Mouse (Mus musculus) midbrain, embryonic 13.5 days (tissue): ENCODE results near the gene Icam2. TPM values are rescaled to one million over a fixed set of nuclear protein-coding genes. Genes with fewer than 3 reads are reported as not detected.
"Not testable (repeated sequence)": the region's sequence is repeated elsewhere in the genome, so short reads cannot be mapped to it uniquely, and the experiment has no call there.

Experiments
- ATAC-seq: fragments of 200-750 bp; cut with Nextera tagmentation; 2 replicates; pipeline ENCODE4 v1.8.0; 2017; ENCODE audit warnings: mild to moderate bottlenecking, moderate TSS enrichment, moderate library complexity
- H3K27ac ChIP-seq: fragments of 300-500 bp; sonication (generic); 2 replicates; pipeline ENCODE4 v1.5.1; 2015; ENCODE audit warnings: inconsistent platforms, mild to moderate bottlenecking, moderate library complexity
- H3K27me3 ChIP-seq: fragments of 300-500 bp; sonication (generic); 2 replicates; pipeline ENCODE4 v1.6.1; 2015; ENCODE audit warnings: mild to moderate bottlenecking, inconsistent platforms
- H3K36me3 ChIP-seq: fragments of 300-500 bp; sonication (generic); 2 replicates; pipeline ENCODE4 v1.6.1; 2015; ENCODE audit warnings: mild to moderate bottlenecking, inconsistent platforms
- H3K4me1 ChIP-seq: fragments of 300-500 bp; sonication (generic); replicated peaks from 2 replicates; pipeline ENCODE4 v1.6.1; 2015; ENCODE audit warnings: inconsistent platforms
- H3K4me2 ChIP-seq: fragments of 300-500 bp; sonication (generic); replicated peaks from 2 replicates; pipeline ENCODE4 v1.6.1; 2015; ENCODE audit warnings: moderate library complexity, mild to moderate bottlenecking, inconsistent platforms
- H3K4me3 ChIP-seq: fragments of 300-500 bp; sonication (generic); replicated peaks from 2 replicates; pipeline ENCODE4 v1.5.1; 2015; ENCODE audit warnings: mild to moderate bottlenecking, inconsistent platforms
- H3K9ac ChIP-seq: fragments of 300-500 bp; sonication (generic); replicated peaks from 2 replicates; pipeline ENCODE4 v1.6.1; 2015; ENCODE audit warnings: mild to moderate bottlenecking, inconsistent platforms
- H3K9me3 ChIP-seq: fragments of 300-500 bp; sonication (generic); 2 replicates; pipeline ENCODE4 v1.6.1; 2016; ENCODE audit warnings: mild to moderate bottlenecking, inconsistent platforms
- WGBS: fragments of 180-500 bp; shearing (Covaris S2); methylation state at CpG from one replicate; pipeline ENCODE4 v1.1.7; 2015; 5-methylcytosine and 5-hydroxymethylcytosine counted together
- polyA plus RNA-seq: library from polyadenylated mRNA; unstranded; fragments of >200 nt; fragmentation: Nextera tagmentation; extraction: Ambion mirVana; gene quantifications from 2 replicates; pipeline ENCODE4 v1.2.1, GENCODE M21; 2015

Gene Icam2
- polyA plus RNA-seq, 1 experiment from 2014 or later = 8.5 TPM

- H3K4me3 ChIP-seq = no peak overlapping the region
- H3K4me1 ChIP-seq = no peaks in the 10 kb centered on the region; the same call in 1 of the 2 replicates
- H3K9ac ChIP-seq = no peak overlapping the region
- no peaks in the 10 kb centered on the region for H3K27me3 ChIP-seq
- H3K27ac ChIP-seq = no peak overlapping the region
- H3K9me3 ChIP-seq = no peaks in the 10 kb centered on the region
- H3K36me3 ChIP-seq = no peaks in the 10 kb centered on the region
- WGBS = 19% methylated on average over 5 of the region's 5 CpGs
- no peak overlapping the region for H3K4me2 ChIP-seq
- no peak for ATAC-seq
Measured at GRCm38 (mm10) chr11:106359350-106359749, 28.5 kb downstream of the Icam2 start.

GRCm38 (mm10) chr11:106355382-106356128 is 32.3 kb downstream of the Icam2 start:
- Histone ChIP-seq H3K4me2 (no peak overlapping the region), H3K4me3 (no peak overlapping the region), H3K4me1 (no peaks in the 10 kb centered on the region), H3K9me3 (no peaks in the 10 kb centered on the region), H3K27ac (no peak overlapping the region), H3K27me3 (no peaks in the 10 kb centered on the region), H3K36me3 (no peaks in the 10 kb centered on the region), H3K9ac (no peak overlapping the region)
- 80% methylated on average over 19 of the region's 19 CpGs for WGBS
- no peak for ATAC-seq

DNA sequence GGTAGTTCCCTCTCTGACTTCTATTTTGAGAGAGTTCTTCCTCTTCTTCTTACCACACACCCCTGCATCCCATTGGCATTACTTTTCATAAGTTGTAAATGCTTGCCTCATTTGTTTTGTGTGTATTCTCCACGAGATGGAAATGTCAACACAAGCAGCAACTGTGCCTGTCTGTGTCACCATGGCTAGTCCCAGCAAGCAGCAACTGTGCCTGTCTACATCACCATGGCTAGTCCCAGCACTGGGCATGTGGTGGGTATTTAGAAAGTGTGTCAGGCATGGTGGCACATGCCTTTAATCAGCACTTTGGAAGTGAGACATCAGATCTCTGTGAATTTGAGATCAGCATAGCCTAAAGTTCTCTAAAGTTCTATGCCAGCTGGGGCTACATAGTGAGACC is 33.7 kb downstream of the Icam2 start:
- Histone ChIP-seq H3K9ac (no peak overlapping the region), H3K9me3 (no peaks in the 10 kb centered on the region), H3K4me1 (no peaks in the 10 kb centered on the region), H3K27ac (no peak overlapping the region), H3K36me3 (no peaks in the 10 kb centered on the region), H3K27me3 (no peaks in the 10 kb centered on the region), H3K4me2 (no peak overlapping the region), H3K4me3 (no peak overlapping the region)
- no peak for ATAC-seq
- WGBS = 61% methylated on average over 1 of the region's 1 CpGs

- no peak within 1 kb of the TSS for H3K4me2 ChIP-seq
Measured at GRCm38 (mm10) chr11:106353188-106353587, 34.7 kb downstream of the Icam2 start, which contains the start of gene Scn4a. Gene Scn4a (minus strand): TSS chr11:106353288.

DNA sequence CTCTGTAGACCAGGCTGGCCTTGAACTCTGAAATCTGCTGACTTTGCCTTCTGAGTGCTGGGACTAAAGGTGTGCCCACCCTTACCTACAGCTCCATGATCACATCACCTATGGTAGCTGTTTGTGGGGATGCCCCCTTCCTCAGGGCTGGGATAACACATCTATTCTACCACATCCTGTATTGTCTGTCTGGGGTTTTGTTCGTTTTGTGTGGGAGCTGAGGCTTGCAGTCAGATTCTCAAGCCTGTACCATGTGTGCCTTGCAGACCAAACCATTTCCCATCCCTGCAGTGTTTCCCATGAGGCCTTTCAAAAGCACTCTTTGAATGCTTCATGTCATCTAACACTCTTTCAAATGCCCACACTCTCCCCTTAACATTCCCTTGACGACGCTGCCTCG is 35.9 kb downstream of the Icam2 start:
- Histone ChIP-seq H3K4me1 (no peaks in the 10 kb centered on the region), H3K4me3 (no peak overlapping the region), H3K4me2 (no peak overlapping the region), H3K27ac (no peak overlapping the region), H3K36me3 (no peaks in the 10 kb centered on the region), H3K9ac (no peak overlapping the region), H3K9me3 (no peaks in the 10 kb centered on the region), H3K27me3 (no peaks in the 10 kb centered on the region)
- 81% methylated on average over 4 of the region's 4 CpGs for WGBS
- no peak for ATAC-seq

More at GRCm38 (mm10) chr11:106353188-106353587, 34.7 kb downstream of the Icam2 start, which contains the start of gene Scn4a:
- Histone ChIP-seq H3K4me3 (no peak within 1 kb of the TSS), H3K9me3 (no peaks in the 10 kb centered on the region), H3K27ac (no peak within 1 kb of the TSS), H3K9ac (no peak within 1 kb of the TSS), H3K27me3 (no peaks in the 10 kb centered on the region), H3K4me1 (no peaks in the 10 kb centered on the region), H3K36me3 (no peaks in the 10 kb centered on the region)
- no peak for ATAC-seq
- WGBS = 87% methylated on average over 12 of the region's 12 CpGs

GRCm38 (mm10) chr11:106351253-106351652 is 36.6 kb downstream of the Icam2 start:
- Histone ChIP-seq H3K27me3 (no peaks in the 10 kb centered on the region), H3K4me2 (no peak overlapping the region), H3K36me3 (no peaks in the 10 kb centered on the region), H3K4me1 (no peaks in the 10 kb centered on the region), H3K27ac (no peak overlapping the region), H3K9me3 (no peaks in the 10 kb centered on the region), H3K9ac (no peak overlapping the region), H3K4me3 (no peak overlapping the region)
- WGBS = 78% methylated on average over 3 of the region's 3 CpGs
- ATAC-seq = no peak

GRCm38 (mm10) chr11:106350853-106351252 is 37.0 kb downstream of the Icam2 start:
- Histone ChIP-seq H3K9ac (no peak overlapping the region), H3K27ac (no peak overlapping the region), H3K9me3 (no peaks in the 10 kb centered on the region), H3K4me3 (no peak overlapping the region), H3K36me3 (no peaks in the 10 kb centered on the region), H3K4me1 (no peaks in the 10 kb centered on the region), H3K4me2 (no peak overlapping the region), H3K27me3 (no peaks in the 10 kb centered on the region)
- 69% methylated on average over 5 of the region's 5 CpGs for WGBS
- no peak for ATAC-seq

DNA sequence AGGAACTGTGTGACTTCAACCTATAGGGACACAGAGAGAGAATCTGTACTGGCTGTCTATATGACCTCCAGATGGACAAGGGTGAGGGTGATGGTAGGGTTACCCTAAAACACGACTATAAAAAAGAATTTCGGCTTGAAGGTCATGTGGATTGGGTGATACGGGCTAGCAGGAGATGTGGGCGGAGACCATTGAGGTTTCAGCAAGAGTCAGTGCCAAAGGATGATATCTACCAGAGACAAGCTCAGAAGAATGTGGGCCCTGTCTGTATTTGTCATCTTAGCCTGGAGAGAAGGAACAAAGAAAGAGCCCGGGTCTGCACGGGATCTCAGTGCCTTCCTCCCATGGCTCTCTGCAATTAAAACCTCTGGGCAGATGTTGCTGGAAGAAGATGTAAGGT is 38.1 kb downstream of the Icam2 start:
- 0 out of 2 replicates have a peak, but pooled peaks cover 3% of the 10 kb centered on the region for H3K9me3 ChIP-seq
- peaks cover 7% of the 10 kb centered on the region for H3K4me1 ChIP-seq

GRCm38 (mm10) chr11:106344910-106345309 is 43.0 kb downstream of the Icam2 start:
- Histone ChIP-seq H3K4me1 (peaks cover 10% of the 10 kb centered on the region), H3K9ac (no peak overlapping the region), H3K4me3 (no peak overlapping the region), H3K36me3 (no peaks in the 10 kb centered on the region), H3K9me3 (0 out of 2 replicates have a peak, but pooled peaks cover 3% of the 10 kb centered on the region), H3K27ac (no peak overlapping the region), H3K27me3 (no peaks in the 10 kb centered on the region), H3K4me2 (no peak overlapping the region)
- peak; percentile 58; the same call in 1 of the 2 replicates for ATAC-seq
- WGBS = 35% methylated on average over 6 of the region's 6 CpGs

More for the DNA sequence above, 38.1 kb downstream of the Icam2 start:
- 87% methylated on average over 6 of the region's 6 CpGs for WGBS
- no peak overlapping the region for H3K27ac ChIP-seq
- no peaks in the 10 kb centered on the region for H3K27me3 ChIP-seq
- no peak overlapping the region for H3K4me3 ChIP-seq
- H3K4me2 ChIP-seq = no peak overlapping the region
- no peak overlapping the region for H3K9ac ChIP-seq
- H3K36me3 ChIP-seq = no peaks in the 10 kb centered on the region
- no peak for ATAC-seq

DNA sequence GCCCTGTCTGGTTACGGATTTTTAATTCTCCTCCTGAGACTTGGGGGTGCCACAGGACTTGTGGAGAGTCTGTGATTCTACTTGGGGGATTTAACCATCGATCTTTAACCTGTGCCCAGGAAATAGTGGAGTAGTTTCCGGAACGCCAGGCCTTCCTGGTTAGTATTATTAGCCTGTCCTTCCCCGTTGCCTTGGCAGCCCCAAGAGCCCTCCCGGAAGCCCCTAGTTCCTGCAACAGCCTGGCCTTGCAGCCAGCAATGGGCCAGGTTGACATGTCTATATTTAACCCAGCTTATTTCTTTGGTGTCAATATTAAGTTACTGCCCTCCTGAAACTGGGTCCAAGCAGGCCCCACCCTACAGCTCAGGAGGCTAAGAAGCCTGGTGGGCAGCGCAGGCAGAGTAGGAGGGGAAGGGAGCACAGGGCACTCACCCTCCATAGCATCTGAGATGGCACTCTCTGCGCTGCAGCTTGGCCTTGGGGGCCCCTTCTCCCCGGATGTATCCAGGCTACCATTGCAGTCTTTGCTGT is 46.8 kb downstream of the Icam2 start:
- Histone ChIP-seq H3K4me2 (no peak overlapping the region), H3K36me3 (no peaks in the 10 kb centered on the region), H3K4me3 (no peak overlapping the region), H3K27ac (no peak overlapping the region), H3K9ac (no peak overlapping the region), H3K4me1 (peaks cover 10% of the 10 kb centered on the region), H3K9me3 (0 out of 2 replicates have a peak, but pooled peaks cover 3% of the 10 kb centered on the region), H3K27me3 (no peaks in the 10 kb centered on the region)
- ATAC-seq = no peak
- 85% methylated on average over 9 of the region's 9 CpGs for WGBS

DNA sequence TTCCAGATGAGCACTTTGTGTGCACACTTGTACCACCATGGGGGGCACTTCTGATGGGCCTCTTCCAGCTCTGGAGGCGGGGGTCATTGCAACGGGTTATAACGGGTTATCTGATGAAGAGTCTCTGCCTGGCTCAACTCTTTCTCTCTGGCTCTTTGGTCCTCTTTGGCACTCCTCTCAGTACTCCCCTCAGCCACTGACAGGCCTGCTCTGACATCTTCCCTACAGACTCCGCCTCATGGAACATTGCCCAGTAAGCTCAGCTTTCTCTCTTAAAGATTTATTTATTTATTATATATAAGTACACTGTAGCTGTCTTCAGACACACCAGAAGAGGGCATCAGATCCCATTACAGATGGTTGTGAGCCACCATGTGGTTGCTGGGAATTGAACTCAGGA is 48.6 kb downstream of the Icam2 start:
- H3K4me2 ChIP-seq, H3K4me3 ChIP-seq, H3K9ac ChIP-seq, H3K27me3 ChIP-seq, ATAC-seq, H3K9me3 ChIP-seq, H3K4me1 ChIP-seq, H3K27ac ChIP-seq, H3K36me3 ChIP-seq: not testable (repeated sequence)
- 96% methylated on average over 4 of the region's 4 CpGs for WGBS

- 90% methylated on average over 7 of the region's 7 CpGs for WGBS
Measured at GRCm38 (mm10) chr11:106338870-106339269, 49.0 kb downstream of the Icam2 start.

More at GRCm38 (mm10) chr11:106338870-106339269, 49.0 kb downstream of the Icam2 start:
- Histone ChIP-seq H3K27ac (no peak overlapping the region), H3K4me2 (no peak overlapping the region), H3K4me1 (no peaks in the 10 kb centered on the region; the same call in 1 of the 2 replicates), H3K9me3 (no peaks in the 10 kb centered on the region), H3K36me3 (no peaks in the 10 kb centered on the region), H3K4me3 (no peak overlapping the region), H3K9ac (no peak overlapping the region), H3K27me3 (no peaks in the 10 kb centered on the region)
- ATAC-seq = no peak
